Mouse (Mus musculus) kidney, postnatal 36 days (tissue): ENCODE results near the gene Vmn1r214.

Experiments
- DNase-seq, 2 experiments: peaks; one replicate each; pipeline ENCODE4 v3.0.0; 2021 to 2022; ENCODE audit warnings: mixed read lengths in 2 of 2

Gene Vmn1r214

GRCm38 (mm10) chr13:23030118-23030517 lies at the start of gene Vmn1r214:
Vmn1r214 (plus strand) TSS chr13:23030418.
- DNase-seq, result no peak

GRCm38 (mm10) chr13:22990214-22990891 lies 39.9 kb upstream of the Vmn1r214 start:
- no peak for DNase-seq

- DNase-seq, result no peak
Measured at GRCm38 (mm10) chr13:22992178-22992700, 38.0 kb upstream of the Vmn1r214 start.

- DNase-seq, result no peak
Measured at GRCm38 (mm10) chr13:22992721-22993120, 37.5 kb upstream of the Vmn1r214 start.

GRCm38 (mm10) chr13:23007356-23007755 lies 22.9 kb upstream of the Vmn1r214 start, which contains the start of gene Vmn1r213:
Vmn1r213 (plus strand) TSS chr13:23007656.
- DNase-seq, result no peak

GRCm38 (mm10) chr13:23018158-23018557 lies 12.1 kb upstream of the Vmn1r214 start:
- DNase-seq, result no peak

- DNase-seq, result no peak
Measured at GRCm38 (mm10) chr13:23024812-23025211, 5.4 kb upstream of the Vmn1r214 start.

GRCm38 (mm10) chr13:23057778-23058177 lies 27.6 kb downstream of the Vmn1r214 start:
- DNase-seq, result no peak

- no peak for DNase-seq
Measured at GRCm38 (mm10) chr13:23067725-23068124, 37.5 kb downstream of the Vmn1r214 start, which contains the start of gene Vmn1r215. Vmn1r215 (plus strand) TSS chr13:23068025.

GRCm38 (mm10) chr13:23069312-23069711 lies 39.1 kb downstream of the Vmn1r214 start:
- no peak for DNase-seq
